Mouse (Mus musculus): Measurements from ENCODE around the gene Wbp11. TPM values are rescaled to one million over a fixed set of nuclear protein-coding genes. Genes with fewer than 3 reads are reported as not detected.

The Wbp11 gene
- polyA plus RNA-seq, 1 experiment = 23.2 TPM

DNA sequence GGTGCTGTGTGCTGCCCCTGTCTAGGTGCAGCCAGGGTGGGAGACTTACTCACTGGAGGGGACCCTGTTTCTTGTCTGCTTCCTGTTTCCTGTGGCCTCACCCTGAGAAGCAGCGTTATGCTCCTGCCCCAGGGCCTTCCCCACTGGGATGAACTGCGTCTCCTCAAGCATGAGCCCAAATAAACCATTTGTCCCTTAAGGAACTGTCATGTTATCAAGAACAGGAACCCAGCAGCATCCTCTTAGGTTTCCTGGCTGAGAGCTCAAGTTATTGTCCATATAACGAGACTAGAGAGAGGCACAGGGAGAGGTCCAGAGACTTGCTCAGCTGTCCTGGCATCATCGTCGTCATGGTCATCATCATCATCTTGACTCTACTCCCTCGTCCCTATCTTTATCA, 22.2 kb upstream of the Wbp11 start:
- no peaks in the 10 kb centered on the region for H3K4me1 ChIP-seq (ENCODE audit: control insufficient read depth, insufficient read depth, insufficient read length, low read length)
- H3K27ac ChIP-seq (replicated peaks; ENCODE audit: low read depth, low read length) = no peak overlapping the region
- no peak overlapping the region for H3K4me3 ChIP-seq (ENCODE audit: insufficient read depth, low read depth, low read length)

DNA sequence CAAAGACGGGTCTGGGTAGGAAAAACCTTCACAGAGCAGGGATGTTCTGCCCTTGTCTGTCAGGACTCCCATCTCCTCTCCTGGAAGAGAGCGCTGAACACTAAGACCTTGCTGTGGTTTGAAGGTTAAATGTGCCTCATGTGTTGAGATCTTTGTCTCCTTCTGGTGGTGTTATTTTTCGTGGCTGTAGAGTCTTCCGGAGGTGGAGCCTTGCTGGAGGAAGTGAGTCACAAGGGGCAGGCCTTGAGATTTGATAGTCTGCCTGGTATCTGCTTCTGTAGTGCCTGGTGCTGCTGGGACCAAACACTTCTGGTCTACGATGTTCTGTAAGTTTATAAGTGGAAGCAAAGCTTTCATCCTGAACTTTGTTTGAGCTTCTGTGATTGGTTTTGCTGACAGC, 20.9 kb upstream of the Wbp11 start:
- Histone ChIP-seq H3K27ac (replicated peaks; ENCODE audit: low read depth, low read length) (no peak overlapping the region), H3K4me3 (ENCODE audit: insufficient read depth, low read depth, low read length) (no peak overlapping the region), H3K4me1 (ENCODE audit: control insufficient read depth, insufficient read depth, insufficient read length, low read length) (no peaks in the 10 kb centered on the region)

DNA sequence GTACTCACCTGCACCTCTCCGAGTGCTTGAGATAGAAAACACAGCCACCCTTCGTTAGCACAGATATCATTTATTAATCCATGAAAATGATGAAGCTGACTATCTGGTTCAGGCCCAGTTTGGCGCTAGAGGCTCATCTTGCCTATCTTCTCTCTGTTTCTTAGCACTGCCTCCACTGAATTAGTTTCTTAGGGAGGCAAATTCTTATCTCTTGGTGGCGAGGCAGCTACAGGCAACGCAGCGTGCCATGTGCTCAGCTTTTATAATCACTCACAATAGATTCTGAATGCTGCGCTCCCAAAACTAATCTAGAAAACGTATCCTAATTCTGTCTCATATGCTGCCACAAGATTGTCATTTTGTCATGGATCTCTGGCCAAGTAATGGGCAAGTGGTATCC, 20.4 kb upstream of the Wbp11 start:
- Histone ChIP-seq H3K27ac (replicated peaks; ENCODE audit: low read depth, low read length) (no peak overlapping the region), H3K4me3 (ENCODE audit: insufficient read depth, low read depth, low read length) (no peak overlapping the region), H3K4me1 (ENCODE audit: control insufficient read depth, insufficient read depth, insufficient read length, low read length) (no peaks in the 10 kb centered on the region)

DNA sequence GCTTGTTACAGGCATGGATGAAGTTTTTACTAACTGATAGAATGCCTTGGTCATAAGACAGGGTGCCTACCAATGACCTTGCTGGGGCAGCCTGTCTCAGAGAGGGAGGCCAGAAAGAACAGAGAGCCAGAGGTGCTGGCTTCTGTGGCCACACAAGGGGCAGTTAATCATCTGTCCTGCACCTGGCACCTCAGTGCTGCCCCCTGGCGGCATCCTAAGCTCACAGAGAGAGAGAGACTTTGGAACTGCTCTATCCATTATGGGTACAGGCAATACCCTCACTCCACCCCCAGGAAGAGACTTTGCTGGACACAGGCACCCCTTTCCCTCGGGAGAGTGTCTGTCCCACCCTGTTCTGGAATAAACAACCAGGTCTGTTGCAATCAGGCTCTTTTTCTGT, 19.8 kb upstream of the Wbp11 start:
- no peaks in the 10 kb centered on the region for H3K4me1 ChIP-seq (ENCODE audit: control insufficient read depth, insufficient read depth, insufficient read length, low read length)
- no peak overlapping the region for H3K27ac ChIP-seq (replicated peaks; ENCODE audit: low read depth, low read length)
- H3K4me3 ChIP-seq (ENCODE audit: insufficient read depth, low read depth, low read length) = no peak overlapping the region

DNA sequence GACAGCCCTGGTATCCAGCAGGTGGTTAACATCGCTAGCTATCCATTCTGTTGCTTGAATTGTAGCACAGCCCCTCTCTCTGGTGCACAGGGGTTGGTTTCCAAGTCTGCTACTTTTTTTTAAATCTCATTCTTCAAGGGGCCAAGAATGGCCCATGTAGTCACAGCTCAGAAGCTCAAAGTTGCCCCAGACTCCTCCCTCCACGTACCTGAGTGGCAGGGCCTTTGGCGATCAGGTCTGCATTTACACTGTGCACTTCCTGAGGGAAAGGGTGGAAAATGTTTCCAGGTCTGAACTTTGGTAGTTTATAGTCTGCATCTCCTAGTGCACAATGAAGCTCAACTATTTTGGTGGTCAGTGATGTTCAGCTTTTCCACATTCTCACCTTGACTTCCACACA, 19.2 kb upstream of the Wbp11 start:
- Histone ChIP-seq H3K4me3 (ENCODE audit: insufficient read depth, low read depth, low read length) (no peak overlapping the region), H3K27ac (replicated peaks; ENCODE audit: low read depth, low read length) (no peak overlapping the region), H3K4me1 (ENCODE audit: control insufficient read depth, insufficient read depth, insufficient read length, low read length) (no peaks in the 10 kb centered on the region)

DNA sequence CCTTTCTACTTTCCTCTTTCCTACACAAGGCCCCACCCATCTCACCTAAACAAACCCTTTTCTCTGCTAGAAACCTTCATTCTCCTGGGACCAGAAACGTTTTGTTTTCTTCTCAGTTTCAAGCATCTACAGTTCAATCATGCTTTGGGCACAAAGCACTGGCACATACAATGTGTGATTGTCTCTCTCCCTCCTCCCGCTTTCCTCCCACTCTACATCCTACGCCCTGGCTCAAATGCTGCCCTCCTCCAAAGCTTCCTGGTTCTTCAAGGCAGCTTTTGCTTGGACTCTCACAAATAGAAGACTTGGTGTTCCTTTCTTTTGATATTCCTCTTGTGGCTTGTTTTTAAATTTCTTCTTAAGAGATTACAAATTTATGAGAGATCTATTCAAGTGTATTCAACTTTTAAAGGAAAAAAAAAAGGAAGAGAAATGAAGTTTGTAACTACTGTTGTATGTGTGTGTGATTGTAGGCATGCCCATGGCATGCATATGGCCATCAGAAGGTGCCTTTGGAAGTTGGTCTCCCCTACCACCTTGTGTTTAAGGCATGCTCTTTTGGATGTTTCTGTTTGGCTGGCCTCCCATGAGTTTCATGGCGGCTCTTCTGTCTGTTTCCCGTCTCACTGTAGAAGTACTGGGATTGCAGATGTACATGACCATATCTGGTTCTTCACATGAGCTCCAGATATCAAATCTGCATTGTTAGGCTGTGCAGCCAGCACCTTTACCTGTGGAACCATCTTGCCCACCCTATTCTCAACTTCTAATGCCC, 17.9 kb upstream of the Wbp11 start:
- Histone ChIP-seq H3K4me3 (ENCODE audit: insufficient read depth, low read depth, low read length) (no peak overlapping the region), H3K27ac (replicated peaks; ENCODE audit: low read depth, low read length) (no peak overlapping the region), H3K4me1 (ENCODE audit: control insufficient read depth, insufficient read depth, insufficient read length, low read length) (no peaks in the 10 kb centered on the region)

DNA sequence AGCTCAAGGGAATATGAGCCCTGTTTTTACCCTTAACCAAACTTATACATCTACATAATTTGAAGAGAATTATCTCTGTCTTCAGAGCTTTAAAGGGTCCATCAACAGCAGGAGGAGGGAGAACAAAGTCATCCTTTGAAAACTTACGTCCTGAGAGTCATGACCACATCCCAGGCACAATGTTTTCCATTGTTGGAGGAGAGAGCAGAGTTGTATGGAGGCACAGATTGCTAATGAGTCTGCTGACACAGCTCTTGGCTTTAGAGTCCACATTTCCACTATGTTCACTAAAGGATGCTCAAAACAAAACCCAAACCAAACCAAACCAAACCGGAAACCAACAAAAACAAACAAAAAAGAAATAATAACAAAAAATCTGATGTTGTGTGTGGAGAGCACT, 16.9 kb upstream of the Wbp11 start:
- Histone ChIP-seq H3K4me1 (ENCODE audit: control insufficient read depth, insufficient read depth, insufficient read length, low read length) (no peaks in the 10 kb centered on the region), H3K4me3 (ENCODE audit: insufficient read depth, low read depth, low read length) (no peak overlapping the region), H3K27ac (replicated peaks; ENCODE audit: low read depth, low read length) (no peak overlapping the region)

DNA sequence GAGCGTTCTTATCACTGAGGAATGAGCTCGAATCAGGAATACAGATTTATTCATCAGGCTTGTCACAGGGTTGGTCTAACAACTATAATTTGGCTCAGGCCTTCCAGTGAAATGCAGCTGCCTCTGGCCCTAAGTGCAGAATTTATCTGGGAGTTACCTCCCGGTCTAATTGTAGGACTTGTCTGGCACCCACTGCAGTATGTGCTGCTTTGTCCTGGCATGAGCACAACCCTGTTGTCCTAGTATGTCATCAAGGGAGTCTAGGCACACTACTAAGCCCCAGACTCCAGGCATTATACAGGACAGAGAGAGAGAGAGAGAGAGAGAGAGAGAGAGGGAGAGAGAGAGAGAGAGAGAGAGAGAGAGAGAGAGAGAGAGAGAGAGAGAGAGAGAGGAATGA, 9.3 kb upstream of the Wbp11 start:
- no peak overlapping the region for H3K27ac ChIP-seq (replicated peaks; ENCODE audit: low read depth, low read length)
- H3K4me3 ChIP-seq (ENCODE audit: insufficient read depth, low read depth, low read length) = no peak overlapping the region

DNA sequence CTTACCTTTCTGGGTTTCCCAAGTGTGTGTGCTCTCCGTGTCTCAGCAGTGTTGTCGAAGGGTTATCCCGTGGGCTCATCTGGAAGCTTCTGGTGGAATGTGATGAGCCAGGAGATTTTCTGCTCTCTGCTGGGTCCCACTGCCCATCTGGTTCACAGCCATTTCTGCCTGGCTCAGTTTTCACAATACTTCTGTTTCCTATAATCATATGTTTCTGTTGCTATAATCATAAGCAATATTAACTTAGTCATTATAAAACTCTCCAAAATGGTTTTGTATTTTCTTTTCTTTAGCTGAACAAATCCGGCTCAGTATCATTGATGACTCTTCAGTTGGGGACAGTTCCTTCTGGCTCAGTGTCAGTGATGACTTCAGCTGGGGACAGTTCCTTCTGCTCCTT, 7.3 kb upstream of the Wbp11 start, which contains the start of gene Smco3:
TSS of gene Smco3 (minus strand) at position 101 of the 400 bp plus-strand sequence.
- H3K4me3 ChIP-seq (ENCODE audit: insufficient read depth, low read depth, low read length) = no peak within 1 kb of the TSS
- no peaks in the 10 kb centered on the region for H3K4me1 ChIP-seq (ENCODE audit: control insufficient read depth, insufficient read depth, insufficient read length, low read length)
- H3K27ac ChIP-seq (replicated peaks; ENCODE audit: low read depth, low read length) = no peak within 1 kb of the TSS

More for the DNA sequence above, 9.3 kb upstream of the Wbp11 start:
- H3K4me1 ChIP-seq (ENCODE audit: control insufficient read depth, insufficient read depth, insufficient read length, low read length) = no peaks in the 10 kb centered on the region

DNA sequence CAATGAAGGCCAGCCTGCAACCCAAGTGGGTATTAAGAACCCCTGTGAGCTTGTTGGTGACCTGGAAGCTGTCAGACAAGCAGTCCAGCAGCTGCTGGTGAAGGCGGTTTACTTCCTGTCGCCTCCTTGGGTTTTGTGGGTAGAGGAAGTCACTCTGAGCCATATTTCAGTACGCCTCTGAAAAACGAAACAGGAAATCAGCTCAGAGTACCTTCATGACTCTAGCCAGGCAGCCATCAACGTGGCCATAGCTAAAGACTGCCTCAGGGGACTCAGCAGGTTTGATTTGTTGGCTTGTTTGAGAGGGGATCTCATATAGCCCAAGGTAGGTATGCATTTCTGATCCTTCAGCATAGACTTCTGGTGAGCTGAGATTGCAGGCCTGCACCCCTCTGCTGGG, 3.7 kb upstream of the Wbp11 start:
- Histone ChIP-seq H3K27ac (replicated peaks; ENCODE audit: low read depth, low read length) (no peak overlapping the region), H3K4me3 (ENCODE audit: insufficient read depth, low read depth, low read length) (no peak overlapping the region), H3K4me1 (ENCODE audit: control insufficient read depth, insufficient read depth, insufficient read length, low read length) (no peaks in the 10 kb centered on the region; the same call in 1 of the 2 replicates)

DNA sequence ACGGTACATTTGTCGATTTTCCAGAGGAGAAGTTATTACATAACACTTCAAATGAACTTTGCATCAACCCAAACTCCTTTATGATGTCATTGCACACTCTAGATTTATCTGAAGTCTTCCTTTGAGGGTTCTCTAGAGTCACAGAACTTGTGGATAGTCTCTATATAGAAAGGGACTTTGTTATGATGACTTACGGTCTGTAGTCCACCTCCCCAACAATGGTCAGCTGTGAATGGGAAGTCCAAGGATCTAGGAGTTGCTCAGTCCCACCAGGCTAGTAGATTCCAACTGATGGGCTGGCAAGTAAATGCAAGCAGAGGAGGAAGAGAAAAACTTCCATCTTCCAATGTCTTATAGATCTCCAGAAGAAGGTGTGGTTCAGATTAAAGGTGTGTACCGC, 648 bp upstream of the Wbp11 start:
- Histone ChIP-seq H3K4me3 (ENCODE audit: insufficient read depth, low read depth, low read length) (peak overlapping the region; percentile 59; the same call in 1 of the 2 replicates), H3K27ac (replicated peaks; ENCODE audit: low read depth, low read length) (no peak overlapping the region), H3K4me1 (ENCODE audit: control insufficient read depth, insufficient read depth, insufficient read length, low read length) (no peaks in the 10 kb centered on the region; the same call in 1 of the 2 replicates)

DNA sequence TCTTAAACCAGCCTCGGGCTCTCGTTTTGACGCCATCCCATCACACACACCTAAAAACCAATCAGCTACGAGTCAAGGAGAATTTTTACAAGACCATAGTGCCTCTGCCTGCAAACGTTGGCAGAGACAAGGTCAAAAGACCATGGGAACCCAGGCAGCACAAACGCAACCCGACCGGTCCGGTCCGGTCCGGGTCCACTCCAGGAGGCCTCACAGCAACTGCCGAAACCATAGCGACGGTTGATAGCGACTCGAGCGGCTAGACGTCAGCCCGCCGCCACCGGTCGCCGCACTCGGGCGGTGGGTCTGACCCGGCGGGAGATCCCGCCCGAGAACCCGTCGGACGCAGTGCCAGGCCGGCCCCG, 535 bp downstream of the Wbp11 start, which contains the start of gene BC049715:
TSS of gene BC049715 (plus strand) at position 111 of the 365 bp plus-strand sequence.
- H3K27ac ChIP-seq (replicated peaks; ENCODE audit: low read depth, low read length) = peak within 1 kb of the TSS; percentile 89
- peak within 1 kb of the TSS; percentile 95 for H3K4me3 ChIP-seq (ENCODE audit: insufficient read depth, low read depth, low read length)

DNA sequence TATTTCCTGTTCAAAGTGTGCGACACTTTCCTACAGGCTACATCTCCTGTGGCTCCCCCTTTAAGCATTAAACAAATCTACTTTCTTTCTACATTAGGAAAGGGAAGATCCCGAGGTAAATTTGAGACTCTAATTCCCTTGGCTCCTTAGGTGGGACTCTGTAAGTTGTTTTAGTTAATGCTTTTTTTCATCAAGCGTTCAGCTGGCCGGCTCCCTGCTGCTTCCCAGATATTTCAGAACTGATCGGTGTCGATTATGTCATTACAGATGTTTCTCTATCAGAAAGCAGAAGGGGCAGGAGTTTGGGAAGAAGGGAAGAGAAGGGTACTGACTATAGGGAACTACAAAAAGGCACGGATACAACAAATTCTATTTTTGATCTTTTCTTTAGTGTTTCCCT, 917 bp downstream of the Wbp11 start:
- Histone ChIP-seq H3K4me1 (ENCODE audit: control insufficient read depth, insufficient read depth, insufficient read length, low read length) (no peaks in the 10 kb centered on the region; the same call in 1 of the 2 replicates), H3K4me3 (ENCODE audit: insufficient read depth, low read depth, low read length) (peak overlapping the region; percentile 95), H3K27ac (replicated peaks; ENCODE audit: low read depth, low read length) (peak overlapping the region; percentile 89)

More for the DNA sequence above, 535 bp downstream of the Wbp11 start, which contains the start of gene BC049715:
- H3K4me1 ChIP-seq (ENCODE audit: control insufficient read depth, insufficient read depth, insufficient read length, low read length) = no peaks in the 10 kb centered on the region; the same call in 1 of the 2 replicates

DNA sequence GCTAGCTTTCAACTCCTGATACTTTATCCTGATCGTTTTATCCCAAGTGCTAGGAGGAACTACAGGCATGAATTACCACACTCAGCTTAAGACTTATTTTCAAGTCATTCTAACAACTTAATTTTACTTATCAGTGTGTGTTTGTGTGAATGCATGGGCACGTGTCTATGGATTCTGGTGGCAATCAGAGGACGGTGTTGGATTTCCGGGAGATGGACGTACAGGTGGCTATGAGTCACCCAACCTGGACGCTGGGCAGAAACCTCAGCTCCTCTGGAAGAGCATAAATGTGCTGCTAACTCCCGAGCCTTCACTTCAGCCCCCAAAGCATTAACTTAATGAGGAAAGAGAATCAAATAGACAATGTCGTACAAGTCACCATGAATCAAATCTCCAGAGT, 3.0 kb downstream of the Wbp11 start:
- H3K4me3 ChIP-seq (ENCODE audit: insufficient read depth, low read depth, low read length) = no peak overlapping the region
- H3K27ac ChIP-seq (replicated peaks; ENCODE audit: low read depth, low read length) = no peak overlapping the region
- H3K4me1 ChIP-seq (ENCODE audit: control insufficient read depth, insufficient read depth, insufficient read length, low read length) = no peaks in the 10 kb centered on the region; the same call in 1 of the 2 replicates

DNA sequence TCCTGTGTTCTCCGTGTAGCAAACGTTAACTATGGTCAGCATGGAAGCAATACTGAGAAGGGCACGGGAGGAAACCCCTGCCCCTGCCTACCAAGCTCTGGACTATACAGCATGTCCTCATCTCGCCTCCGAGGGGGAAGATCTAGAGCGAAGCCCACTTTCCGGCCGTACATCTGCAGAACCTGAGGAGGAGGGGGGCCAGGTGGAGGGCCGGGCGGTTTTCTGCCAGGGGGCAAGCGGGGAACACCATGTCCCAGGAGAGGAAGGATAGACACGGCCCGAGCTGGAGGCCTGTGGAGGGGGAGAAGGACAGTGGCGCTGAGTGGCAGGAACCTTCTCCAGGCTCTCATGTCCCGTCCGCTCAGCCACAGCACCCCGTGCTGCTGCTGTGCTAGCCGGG, 6.9 kb downstream of the Wbp11 start:
- no peak overlapping the region for H3K4me3 ChIP-seq (ENCODE audit: insufficient read depth, low read depth, low read length)
- H3K4me1 ChIP-seq (ENCODE audit: control insufficient read depth, insufficient read depth, insufficient read length, low read length) = no peaks in the 10 kb centered on the region
- no peak overlapping the region for H3K27ac ChIP-seq (replicated peaks; ENCODE audit: low read depth, low read length)

DNA sequence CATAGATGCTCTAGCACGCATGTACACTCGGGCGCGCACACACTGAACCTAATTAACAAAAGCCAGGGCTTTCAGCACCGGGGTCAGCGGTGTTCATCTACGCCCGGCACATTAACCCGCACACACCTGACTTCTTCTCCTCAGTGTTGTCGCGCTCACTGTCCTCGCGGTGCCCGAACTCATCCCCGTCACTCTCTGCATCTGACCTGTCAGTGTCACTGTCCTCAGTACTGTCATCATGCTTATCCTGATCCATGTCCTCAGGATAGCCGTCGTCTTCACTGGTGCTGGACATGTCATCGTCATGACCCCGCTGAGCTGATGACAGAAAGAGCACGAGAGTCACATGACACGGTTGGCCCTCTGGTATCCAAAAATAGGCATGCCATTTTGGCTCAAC, 7.7 kb downstream of the Wbp11 start:
- Histone ChIP-seq H3K4me3 (ENCODE audit: insufficient read depth, low read depth, low read length) (no peak overlapping the region), H3K27ac (replicated peaks; ENCODE audit: low read depth, low read length) (no peak overlapping the region), H3K4me1 (ENCODE audit: control insufficient read depth, insufficient read depth, insufficient read length, low read length) (no peaks in the 10 kb centered on the region)
